Mouse (Mus musculus) forebrain, embryonic 14.5 days (tissue): ENCODE measurements at regions not wholly inside any gene's neighbourhood (a gene's known extent, or its start where the extent isn't known, plus 50 kb on each side); places are given as distances from the start of the nearest gene placed in this dataset.

Experiments used
- ATAC-seq: fragments of 200-750 bp; cut with Nextera tagmentation; 2 replicates; pipeline ENCODE4 v1.8.0; 2017; ENCODE audit warnings: mild to moderate bottlenecking, moderate library complexity
- DNase-seq: peaks from one replicate; pipeline ENCODE4 v3.0.0-alpha.2; 2015; ENCODE audit warnings: low spot score
- H3K27ac ChIP-seq: fragments of 300-500 bp; sonication (generic); 2 replicates; pipeline ENCODE4 v1.5.1; 2014; ENCODE audit warnings: low read depth, mild to moderate bottlenecking, control low read depth, low read length, moderate library complexity
- H3K27me3 ChIP-seq: fragments of 300-500 bp; sonication (generic); replicated peaks from 2 replicates; pipeline ENCODE4 v1.6.1; 2014; ENCODE audit warnings: low read length, control low read depth, mixed read lengths; ENCODE audit not compliant: control insufficient read depth, insufficient read depth
- H3K36me3 ChIP-seq: fragments of 300-500 bp; sonication (generic); 2 replicates; pipeline ENCODE4 v1.6.1; 2014; ENCODE audit warnings: low read length, control low read depth; ENCODE audit not compliant: control insufficient read depth, insufficient read depth
- H3K4me1 ChIP-seq: fragments of 300-500 bp; sonication (generic); 2 replicates; pipeline ENCODE4 v1.6.1; 2014; ENCODE audit warnings: antibody characterized with exemption, low read length, control low read depth; ENCODE audit not compliant: control insufficient read depth, insufficient read depth
- H3K4me2 ChIP-seq: fragments of 300-500 bp; sonication (generic); 2 replicates; pipeline ENCODE4 v1.6.1; 2014; ENCODE audit warnings: mild to moderate bottlenecking, control low read depth, low read length
- H3K4me3 ChIP-seq: fragments of 300-500 bp; sonication (generic); 2 replicates; pipeline ENCODE4 v1.5.1; 2014; ENCODE audit warnings: low read depth, low read length, control low read depth
- H3K9ac ChIP-seq: fragments of 300-500 bp; sonication (generic); 2 replicates; pipeline ENCODE4 v1.6.1; 2014; ENCODE audit warnings: mild to moderate bottlenecking, low read length, control low read depth, moderate library complexity
- H3K9me3 ChIP-seq: fragments of 300-500 bp; sonication (generic); replicated peaks from 2 replicates; pipeline ENCODE4 v1.6.1; 2016; ENCODE audit warnings: low read length, control low read depth, mixed read lengths; ENCODE audit not compliant: control insufficient read depth
- WGBS: fragments of 180-500 bp; shearing (Covaris S2); extraction: QIAGEN DNeasy Blood & Tissue Kit; methylation state at CpG from one replicate; pipeline ENCODE4 v1.1.7; 2014; 5-methylcytosine and 5-hydroxymethylcytosine counted together

GRCm38 (mm10) chr9:115704249-115704648 is 205.0 kb upstream of the Gadl1 start:
- Histone ChIP-seq H3K27me3 (no peaks in the 10 kb centered on the region), H3K27ac (no peak overlapping the region), H3K4me2 (no peak overlapping the region), H3K9me3 (no peaks in the 10 kb centered on the region), H3K9ac (no peak overlapping the region), H3K4me1 (peaks cover 11% of the 10 kb centered on the region), H3K36me3 (no peaks in the 10 kb centered on the region), H3K4me3 (no peak overlapping the region)
- 0 out of 2 replicates have a peak, but pooled peaks have one; percentile 57 for ATAC-seq
- peak; percentile 66 for DNase-seq
- WGBS, result 45% methylated on average over 9 of the region's 9 CpGs

GRCm38 (mm10) chr9:115705761-115706160 is 203.5 kb upstream of the Gadl1 start:
- Histone ChIP-seq H3K27me3 (no peaks in the 10 kb centered on the region), H3K27ac (no peak overlapping the region), H3K9ac (no peak overlapping the region), H3K4me1 (peaks cover 11% of the 10 kb centered on the region), H3K9me3 (no peaks in the 10 kb centered on the region), H3K4me2 (no peak overlapping the region), H3K4me3 (no peak overlapping the region), H3K36me3 (no peaks in the 10 kb centered on the region)
- WGBS, result 82% methylated on average over 6 of the region's 6 CpGs
- DNase-seq (no peak), ATAC-seq (no peak)

- Histone ChIP-seq H3K9me3 (no peaks in the 10 kb centered on the region), H3K36me3 (no peaks in the 10 kb centered on the region), H3K27ac (peak overlapping the region; percentile 52; the same call in 1 of the 2 replicates), H3K9ac (no peak overlapping the region), H3K4me1 (peaks cover 11% of the 10 kb centered on the region), H3K4me3 (no peak overlapping the region), H3K4me2 (0 out of 2 replicates have a peak overlapping the region, but pooled peaks have one; percentile 5), H3K27me3 (no peaks in the 10 kb centered on the region)
- 38% methylated on average over 8 of the region's 8 CpGs for WGBS
- ATAC-seq, result peak; percentile 92
- peak; percentile 80 for DNase-seq
Measured at GRCm38 (mm10) chr9:115708199-115708934, 200.9 kb upstream of the Gadl1 start.

GRCm38 (mm10) chr9:115710039-115710739 is 199.1 kb upstream of the Gadl1 start:
- Histone ChIP-seq H3K27ac (no peak overlapping the region), H3K27me3 (no peaks in the 10 kb centered on the region), H3K9me3 (no peaks in the 10 kb centered on the region), H3K36me3 (no peaks in the 10 kb centered on the region), H3K9ac (no peak overlapping the region), H3K4me1 (peaks cover 11% of the 10 kb centered on the region), H3K4me3 (no peak overlapping the region), H3K4me2 (no peak overlapping the region)
- DNase-seq (no peak), ATAC-seq (no peak)
- WGBS, result 80% methylated on average over 14 of the region's 14 CpGs

GRCm38 (mm10) chr9:115720306-115720705 is 188.9 kb upstream of the Gadl1 start:
- ATAC-seq (no peak), DNase-seq (no peak)
- WGBS, result 92% methylated on average over 2 of the region's 2 CpGs

GRCm38 (mm10) chr9:115720841-115721240 is 188.4 kb upstream of the Gadl1 start:
- H3K4me2 ChIP-seq, result no peak overlapping the region
- DNase-seq (no peak), ATAC-seq (no peak)
- H3K36me3 ChIP-seq, result no peaks in the 10 kb centered on the region
- no peak overlapping the region for H3K9ac ChIP-seq
- H3K9me3 ChIP-seq, result 0 out of 2 replicates have a peak, but pooled peaks cover 7% of the 10 kb centered on the region
- no peak overlapping the region for H3K4me3 ChIP-seq
- H3K27ac ChIP-seq, result no peak overlapping the region
- no peaks in the 10 kb centered on the region for H3K27me3 ChIP-seq
- no peaks in the 10 kb centered on the region for H3K4me1 ChIP-seq
- 96% methylated on average over 2 of the region's 2 CpGs for WGBS

More at GRCm38 (mm10) chr9:115720306-115720705, 188.9 kb upstream of the Gadl1 start:
- Histone ChIP-seq H3K4me2 (no peak overlapping the region), H3K4me1 (no peaks in the 10 kb centered on the region), H3K9me3 (0 out of 2 replicates have a peak, but pooled peaks cover 4% of the 10 kb centered on the region), H3K27ac (no peak overlapping the region), H3K27me3 (no peaks in the 10 kb centered on the region), H3K36me3 (no peaks in the 10 kb centered on the region), H3K9ac (no peak overlapping the region), H3K4me3 (no peak overlapping the region)

- no peak overlapping the region for H3K4me2 ChIP-seq
- no peak overlapping the region for H3K4me3 ChIP-seq
- H3K27ac ChIP-seq, result no peak overlapping the region
- ATAC-seq (no peak), DNase-seq (no peak)
- H3K4me1 ChIP-seq, result no peaks in the 10 kb centered on the region
- H3K36me3 ChIP-seq, result no peaks in the 10 kb centered on the region
- no peak overlapping the region for H3K9ac ChIP-seq
- no peaks in the 10 kb centered on the region for H3K27me3 ChIP-seq
- 5% methylated on average over 2 of the region's 2 CpGs for WGBS
- 0 out of 2 replicates have a peak, but pooled peaks cover 7% of the 10 kb centered on the region for H3K9me3 ChIP-seq
Measured at GRCm38 (mm10) chr9:115724063-115724462, 185.2 kb upstream of the Gadl1 start.

- no peak overlapping the region for H3K4me2 ChIP-seq
- no peaks in the 10 kb centered on the region for H3K27me3 ChIP-seq
- no peaks in the 10 kb centered on the region for H3K36me3 ChIP-seq
- H3K9ac ChIP-seq, result no peak overlapping the region
- no peak for ATAC-seq
- no peaks in the 10 kb centered on the region for H3K4me1 ChIP-seq
- H3K27ac ChIP-seq, result no peak overlapping the region
- WGBS, result 45% methylated on average over 5 of the region's 5 CpGs
- H3K9me3 ChIP-seq, result 0 out of 2 replicates have a peak, but pooled peaks cover 7% of the 10 kb centered on the region
- no peak overlapping the region for H3K4me3 ChIP-seq
- peak; percentile 80 for DNase-seq
Measured at GRCm38 (mm10) chr9:115727361-115727760, 181.9 kb upstream of the Gadl1 start.

- H3K4me1 ChIP-seq, result no peaks in the 10 kb centered on the region
- no peak overlapping the region for H3K9ac ChIP-seq
- WGBS, result 35% methylated on average over 6 of the region's 6 CpGs
- H3K4me3 ChIP-seq, result no peak overlapping the region
- no peak for DNase-seq
- H3K4me2 ChIP-seq, result no peak overlapping the region
- H3K9me3 ChIP-seq, result no peaks in the 10 kb centered on the region
- no peak for ATAC-seq
- no peak overlapping the region for H3K27ac ChIP-seq
- H3K36me3 ChIP-seq, result no peaks in the 10 kb centered on the region
- H3K27me3 ChIP-seq, result no peaks in the 10 kb centered on the region
Measured at GRCm38 (mm10) chr9:115731557-115731956, 177.7 kb upstream of the Gadl1 start.
